Mouse (Mus musculus): ENCODE measurements around the gene Srp72. TPM values are rescaled to one million over a fixed set of nuclear protein-coding genes. Genes with fewer than 3 reads are reported as not detected.
"Not testable (repeated sequence)": the region's sequence is repeated elsewhere in the genome, so short reads cannot be mapped to it uniquely, and the experiment has no call there.

Gene Srp72
- polyA plus RNA-seq, 1 experiment from 2014 or later: 89.4 TPM

DNA sequence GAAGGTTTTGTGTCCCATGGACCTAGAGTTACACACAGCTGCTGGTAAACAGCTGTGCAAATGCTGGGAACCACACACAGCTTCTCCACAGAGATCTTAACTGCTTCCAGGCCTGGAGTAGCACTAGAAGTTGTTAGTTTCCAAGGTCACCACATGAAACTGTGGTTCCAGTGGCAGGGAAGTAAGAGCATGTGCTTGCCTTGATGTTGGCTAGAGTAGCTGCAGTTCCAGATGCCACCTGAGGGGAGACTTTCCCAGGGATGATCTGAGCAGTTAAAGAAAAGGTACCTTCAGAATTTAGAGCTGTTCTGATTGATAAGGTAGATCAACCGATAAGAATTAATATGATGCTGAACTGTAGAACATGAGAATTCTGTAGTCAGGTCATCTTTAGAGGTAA, 16.5 kb upstream of the Srp72 start:
- no peak overlapping the region for H3K27ac ChIP-seq (ENCODE audit: low read length)
- H3K27me3 ChIP-seq (ENCODE audit: control insufficient read depth, insufficient read depth, low read length): no peaks in the 10 kb centered on the region
- H3K36me3 ChIP-seq (ENCODE audit: control insufficient read depth, insufficient read depth, low read length): peaks cover 19% of the 10 kb centered on the region
- H3K4me3 ChIP-seq (replicated peaks; ENCODE audit: low read length): no peak overlapping the region
- 96% methylated on average over 1 of the region's 1 CpGs for WGBS
- no peaks in the 10 kb centered on the region for H3K9me3 ChIP-seq (replicated peaks; ENCODE audit: control insufficient read depth, low read length)
- H3K4me1 ChIP-seq (ENCODE audit: control insufficient read depth, insufficient read depth, low read length): no peaks in the 10 kb centered on the region; the same call in 1 of the 2 replicates
- no peak overlapping the region for H3K4me2 ChIP-seq (ENCODE audit: low read depth, low read length)
- ATAC-seq (ENCODE audit: insufficient read depth, low FRiP score): no peak
- H3K9ac ChIP-seq (ENCODE audit: low read length): no peak overlapping the region

DNA sequence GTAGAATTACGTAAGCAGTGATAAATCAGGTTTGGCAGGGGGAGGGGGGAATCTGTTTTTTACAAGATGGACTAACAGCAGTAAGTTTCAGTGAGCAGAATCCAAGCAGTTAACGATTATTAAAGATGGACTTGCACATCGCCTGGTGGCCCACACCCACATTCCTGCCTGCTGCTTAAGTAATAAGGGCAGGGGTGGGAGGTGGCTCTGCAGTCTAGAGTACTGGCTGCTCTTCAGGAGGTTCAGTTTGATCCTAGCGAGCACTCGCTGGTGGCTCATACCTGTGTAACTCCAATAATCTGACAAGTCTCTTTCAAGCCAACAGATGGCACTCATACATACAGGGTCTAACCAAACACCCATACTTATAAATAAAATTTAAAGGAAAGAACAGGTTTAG, 14.9 kb upstream of the Srp72 start:
- H3K4me1 ChIP-seq (ENCODE audit: control insufficient read depth, insufficient read depth, low read length): no peaks in the 10 kb centered on the region; the same call in 1 of the 2 replicates

DNA sequence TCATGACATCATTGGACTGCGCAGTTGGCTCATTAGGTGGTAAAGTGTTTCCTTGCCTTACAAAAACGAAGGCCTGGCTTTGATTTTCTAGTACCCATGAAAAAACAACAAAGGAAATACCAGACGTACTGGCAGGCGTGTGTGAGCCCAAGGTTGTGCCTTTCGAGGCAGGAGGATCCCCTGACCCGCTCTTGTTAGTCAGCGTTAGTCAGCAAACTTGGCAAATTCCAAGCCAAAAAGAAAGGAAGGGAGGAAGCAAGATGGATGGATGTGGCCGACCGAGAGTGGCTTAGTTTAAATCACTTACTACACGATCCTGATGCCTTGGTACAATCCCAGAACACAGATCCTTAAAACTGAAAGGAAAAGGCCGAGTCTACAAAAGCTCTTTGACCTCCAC, 11.9 kb upstream of the Srp72 start:
- Histone ChIP-seq H3K9me3 (replicated peaks; ENCODE audit: control insufficient read depth, low read length) (no peaks in the 10 kb centered on the region), H3K36me3 (ENCODE audit: control insufficient read depth, insufficient read depth, low read length) (peaks cover 23% of the 10 kb centered on the region), H3K4me3 (replicated peaks; ENCODE audit: low read length) (no peak overlapping the region), H3K27me3 (ENCODE audit: control insufficient read depth, insufficient read depth, low read length) (no peaks in the 10 kb centered on the region), H3K27ac (ENCODE audit: low read length) (no peak overlapping the region), H3K4me1 (ENCODE audit: control insufficient read depth, insufficient read depth, low read length) (no peaks in the 10 kb centered on the region), H3K4me2 (ENCODE audit: low read depth, low read length) (no peak overlapping the region), H3K9ac (ENCODE audit: low read length) (no peak overlapping the region)
- ATAC-seq (ENCODE audit: insufficient read depth, low FRiP score): no peak
- WGBS: 83% methylated on average over 11 of the region's 11 CpGs

More for the DNA sequence above, 14.9 kb upstream of the Srp72 start:
- Histone ChIP-seq H3K9ac (ENCODE audit: low read length) (no peak overlapping the region), H3K9me3 (replicated peaks; ENCODE audit: control insufficient read depth, low read length) (no peaks in the 10 kb centered on the region), H3K4me3 (replicated peaks; ENCODE audit: low read length) (no peak overlapping the region), H3K36me3 (ENCODE audit: control insufficient read depth, insufficient read depth, low read length) (peaks cover 19% of the 10 kb centered on the region), H3K4me2 (ENCODE audit: low read depth, low read length) (no peak overlapping the region), H3K27me3 (ENCODE audit: control insufficient read depth, insufficient read depth, low read length) (no peaks in the 10 kb centered on the region), H3K27ac (ENCODE audit: low read length) (no peak overlapping the region)
- no peak for ATAC-seq (ENCODE audit: insufficient read depth, low FRiP score)
- WGBS: 80% methylated on average over 5 of the region's 5 CpGs

DNA sequence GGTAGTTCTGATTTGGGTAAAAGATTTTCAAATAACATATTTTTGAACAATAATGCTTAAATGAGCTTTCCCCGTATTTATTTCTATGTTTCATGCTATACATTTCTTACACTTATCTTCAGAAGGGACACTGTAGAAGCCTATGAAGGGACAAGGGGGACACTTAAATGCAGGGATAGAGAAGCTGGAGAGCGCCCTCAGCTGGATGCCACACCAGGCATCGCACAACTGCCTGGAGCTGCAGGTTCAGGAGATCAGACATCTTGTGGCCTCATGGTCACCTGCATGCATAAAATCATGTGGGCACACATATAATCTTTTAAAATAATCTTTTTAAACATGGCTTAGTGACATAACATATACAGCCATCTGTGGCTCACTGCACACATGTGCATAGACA, 9.8 kb upstream of the Srp72 start:
- Histone ChIP-seq H3K27ac (ENCODE audit: low read length) (no peak overlapping the region), H3K36me3 (ENCODE audit: control insufficient read depth, insufficient read depth, low read length) (peaks cover 16% of the 10 kb centered on the region; the same call in 1 of the 2 replicates), H3K9me3 (replicated peaks; ENCODE audit: control insufficient read depth, low read length) (no peaks in the 10 kb centered on the region), H3K4me1 (ENCODE audit: control insufficient read depth, insufficient read depth, low read length) (no peaks in the 10 kb centered on the region), H3K27me3 (ENCODE audit: control insufficient read depth, insufficient read depth, low read length) (no peaks in the 10 kb centered on the region), H3K4me3 (replicated peaks; ENCODE audit: low read length) (no peak overlapping the region), H3K4me2 (ENCODE audit: low read depth, low read length) (no peak overlapping the region), H3K9ac (ENCODE audit: low read length) (no peak overlapping the region)
- WGBS: 93% methylated on average over 3 of the region's 3 CpGs
- no peak for ATAC-seq (ENCODE audit: insufficient read depth, low FRiP score)

DNA sequence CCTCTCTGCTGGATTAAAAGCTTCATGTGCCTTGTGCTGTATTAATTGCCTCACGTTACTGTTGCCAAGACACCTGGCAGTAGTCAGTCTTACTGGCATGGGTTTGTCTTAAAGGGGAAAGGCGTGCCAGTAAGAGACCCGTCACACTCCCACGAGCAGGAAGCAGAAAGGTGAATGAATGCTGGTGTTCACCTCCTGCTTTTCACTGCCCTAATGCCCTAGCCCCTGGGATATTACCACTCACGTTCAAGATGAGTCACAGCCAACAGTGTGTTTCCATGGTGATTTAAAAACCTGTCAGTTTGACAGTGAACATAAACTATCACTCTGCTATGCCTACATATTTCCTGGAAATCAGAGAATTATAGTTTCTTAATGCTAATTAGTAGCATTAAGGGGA, 5.2 kb upstream of the Srp72 start:
- no peak overlapping the region for H3K4me3 ChIP-seq (replicated peaks; ENCODE audit: low read length)
- WGBS: 66% methylated on average over 5 of the region's 5 CpGs
- no peaks in the 10 kb centered on the region for H3K27me3 ChIP-seq (ENCODE audit: control insufficient read depth, insufficient read depth, low read length)
- no peak overlapping the region for H3K9ac ChIP-seq (ENCODE audit: low read length)
- H3K4me2 ChIP-seq (ENCODE audit: low read depth, low read length): no peak overlapping the region
- no peaks in the 10 kb centered on the region for H3K9me3 ChIP-seq (replicated peaks; ENCODE audit: control insufficient read depth, low read length)
- no peak overlapping the region for H3K27ac ChIP-seq (ENCODE audit: low read length)
- ATAC-seq (ENCODE audit: insufficient read depth, low FRiP score): no peak
- H3K36me3 ChIP-seq (ENCODE audit: control insufficient read depth, insufficient read depth, low read length): peaks cover 12% of the 10 kb centered on the region; the same call in 1 of the 2 replicates
- H3K4me1 ChIP-seq (ENCODE audit: control insufficient read depth, insufficient read depth, low read length): peaks cover 8% of the 10 kb centered on the region

DNA sequence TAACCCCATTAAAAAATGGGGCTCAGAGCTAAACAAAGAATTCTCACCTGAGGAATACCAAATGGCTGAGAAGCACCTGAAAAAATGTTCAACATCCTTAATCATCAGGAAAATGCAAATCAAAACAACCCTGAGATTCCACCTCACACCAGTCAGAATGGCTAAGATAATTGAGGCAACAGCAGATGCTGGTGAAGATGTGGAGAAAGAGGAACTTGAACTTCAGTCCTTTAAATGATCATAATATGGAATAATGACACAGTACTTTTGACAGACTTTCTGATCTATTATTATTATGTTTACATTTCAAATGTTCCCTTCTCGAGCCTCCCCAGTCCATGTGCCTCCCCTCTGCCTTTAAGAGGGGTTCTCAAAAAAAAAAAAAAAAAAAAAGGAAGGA, 3.4 kb upstream of the Srp72 start:
- H3K36me3 ChIP-seq (ENCODE audit: control insufficient read depth, insufficient read depth, low read length); H3K4me1 ChIP-seq (ENCODE audit: control insufficient read depth, insufficient read depth, low read length); ATAC-seq (ENCODE audit: insufficient read depth, low FRiP score); H3K27me3 ChIP-seq (ENCODE audit: control insufficient read depth, insufficient read depth, low read length); H3K9ac ChIP-seq (ENCODE audit: low read length); H3K9me3 ChIP-seq (replicated peaks; ENCODE audit: control insufficient read depth, low read length); H3K27ac ChIP-seq (ENCODE audit: low read length); H3K4me3 ChIP-seq (replicated peaks; ENCODE audit: low read length); H3K4me2 ChIP-seq (ENCODE audit: low read depth, low read length): not testable (repeated sequence)
- 42% methylated on average over 1 of the region's 1 CpGs for WGBS

DNA sequence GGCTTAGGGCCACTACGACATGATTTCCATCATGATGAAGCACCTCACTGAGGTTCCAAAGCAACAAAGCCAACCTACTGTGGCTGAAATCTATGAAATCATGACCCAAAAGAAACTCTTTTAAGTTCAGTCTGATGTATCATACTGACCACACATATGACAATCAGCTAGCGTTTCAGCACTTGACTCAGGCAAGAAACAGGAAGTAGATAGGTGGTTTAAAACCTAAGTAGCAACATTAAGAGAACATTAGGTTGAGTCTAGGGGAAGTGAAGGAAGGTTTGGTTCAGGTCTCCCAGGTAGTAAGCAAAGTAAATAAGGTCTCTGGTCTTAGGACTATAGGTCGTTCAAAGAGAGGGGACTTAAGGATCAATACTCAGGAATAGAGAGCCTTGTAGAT, 995 bp upstream of the Srp72 start:
- Histone ChIP-seq H3K9me3 (replicated peaks; ENCODE audit: control insufficient read depth, low read length) (no peaks in the 10 kb centered on the region), H3K4me1 (ENCODE audit: control insufficient read depth, insufficient read depth, low read length) (peaks cover 8% of the 10 kb centered on the region), H3K4me3 (replicated peaks; ENCODE audit: low read length) (peak overlapping the region; percentile 81), H3K9ac (ENCODE audit: low read length) (peak overlapping the region; percentile 88; the same call in 1 of the 2 replicates), H3K27ac (ENCODE audit: low read length) (no peak overlapping the region), H3K36me3 (ENCODE audit: control insufficient read depth, insufficient read depth, low read length) (0 out of 2 replicates have a peak, but pooled peaks cover 3% of the 10 kb centered on the region), H3K4me2 (ENCODE audit: low read depth, low read length) (peak overlapping the region; percentile 95), H3K27me3 (ENCODE audit: control insufficient read depth, insufficient read depth, low read length) (no peaks in the 10 kb centered on the region)
- no peak for ATAC-seq (ENCODE audit: insufficient read depth, low FRiP score)
- 56% methylated on average over 3 of the region's 3 CpGs for WGBS

DNA sequence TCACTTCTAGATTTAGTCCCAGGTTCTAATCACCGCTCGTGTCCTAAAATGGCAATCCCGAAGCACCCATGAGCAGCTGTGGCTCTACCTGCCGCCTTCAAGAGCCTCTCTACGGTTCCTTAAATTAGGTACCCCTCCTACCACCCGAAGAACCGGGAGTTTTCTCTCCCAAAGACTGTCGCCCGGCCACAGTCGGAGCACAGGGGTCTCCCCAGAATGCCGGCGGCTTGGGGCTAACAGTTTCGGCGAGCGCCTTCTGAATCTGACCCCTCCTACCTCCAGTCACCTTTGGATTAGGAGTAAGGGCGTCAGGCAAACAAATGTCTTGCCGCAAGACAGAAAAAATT, 303 bp upstream of the Srp72 start:
- Histone ChIP-seq H3K9ac (ENCODE audit: low read length) (peak overlapping the region; percentile 88), H3K4me2 (ENCODE audit: low read depth, low read length) (peak overlapping the region; percentile 95), H3K27me3 (ENCODE audit: control insufficient read depth, insufficient read depth, low read length) (no peaks in the 10 kb centered on the region), H3K4me3 (replicated peaks; ENCODE audit: low read length) (peak overlapping the region; percentile 81), H3K9me3 (replicated peaks; ENCODE audit: control insufficient read depth, low read length) (no peaks in the 10 kb centered on the region), H3K4me1 (ENCODE audit: control insufficient read depth, insufficient read depth, low read length) (peaks cover 8% of the 10 kb centered on the region), H3K36me3 (ENCODE audit: control insufficient read depth, insufficient read depth, low read length) (peaks cover 4% of the 10 kb centered on the region; the same call in 1 of the 2 replicates), H3K27ac (ENCODE audit: low read length) (peak overlapping the region; percentile 37; the same call in 1 of the 2 replicates)
- WGBS: 3% methylated on average over 17 of the region's 17 CpGs
- ATAC-seq (ENCODE audit: insufficient read depth, low FRiP score): peak; percentile 18; the same call in 1 of the 2 replicates

DNA sequence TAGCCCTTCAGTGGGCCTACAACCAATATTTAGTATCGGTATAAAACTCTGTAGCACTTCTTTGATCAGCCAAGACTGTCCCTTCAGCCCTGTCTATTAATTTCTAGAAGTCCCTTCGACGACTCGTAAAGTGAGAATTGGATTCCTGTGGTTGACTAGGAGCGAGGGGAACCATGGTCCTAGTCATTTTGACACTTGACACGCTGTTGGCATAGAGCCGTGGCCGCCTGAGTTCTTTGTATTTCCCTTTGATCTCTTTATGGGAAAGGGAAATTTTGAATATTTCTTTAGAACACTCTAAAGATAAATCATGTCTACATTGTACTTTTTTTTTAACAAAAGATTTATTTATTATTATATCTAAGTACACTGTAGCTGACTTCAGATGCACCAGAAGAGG, 1.3 kb downstream of the Srp72 start:
- H3K4me3 ChIP-seq (replicated peaks; ENCODE audit: low read length): peak overlapping the region; percentile 81
- no peaks in the 10 kb centered on the region for H3K27me3 ChIP-seq (ENCODE audit: control insufficient read depth, insufficient read depth, low read length)
- H3K4me2 ChIP-seq (ENCODE audit: low read depth, low read length): peak overlapping the region; percentile 95
- H3K9ac ChIP-seq (ENCODE audit: low read length): peak overlapping the region; percentile 88
- 81% methylated on average over 8 of the region's 8 CpGs for WGBS
- ATAC-seq (ENCODE audit: insufficient read depth, low FRiP score): no peak
- H3K36me3 ChIP-seq (ENCODE audit: control insufficient read depth, insufficient read depth, low read length): peaks cover 15% of the 10 kb centered on the region; the same call in 1 of the 2 replicates
- no peaks in the 10 kb centered on the region for H3K9me3 ChIP-seq (replicated peaks; ENCODE audit: control insufficient read depth, low read length)
- H3K27ac ChIP-seq (ENCODE audit: low read length): no peak overlapping the region
- peaks cover 8% of the 10 kb centered on the region for H3K4me1 ChIP-seq (ENCODE audit: control insufficient read depth, insufficient read depth, low read length)

DNA sequence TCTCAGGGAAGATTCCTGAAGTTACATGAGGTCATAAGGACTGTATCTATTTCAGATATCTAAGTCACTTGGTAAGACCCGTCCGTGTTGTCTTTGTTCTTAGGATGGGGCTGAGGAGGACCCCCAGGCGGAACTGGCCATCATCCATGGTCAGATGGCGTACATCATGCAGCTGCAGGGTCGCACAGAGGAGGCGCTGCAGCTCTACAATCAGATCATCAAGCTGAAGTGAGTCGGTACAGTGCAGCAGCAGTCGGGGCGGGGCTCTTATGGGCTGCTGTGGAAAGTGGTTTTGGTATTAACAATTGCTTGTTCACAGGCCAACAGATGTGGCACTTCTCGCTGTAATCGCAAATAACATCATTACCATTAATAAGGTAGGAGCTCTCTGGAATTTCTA, 9.5 kb downstream of the Srp72 start:
- H3K9ac ChIP-seq (ENCODE audit: low read length): no peak overlapping the region
- H3K4me1 ChIP-seq (ENCODE audit: control insufficient read depth, insufficient read depth, low read length): no peaks in the 10 kb centered on the region
- peaks cover 55% of the 10 kb centered on the region for H3K36me3 ChIP-seq (ENCODE audit: control insufficient read depth, insufficient read depth, low read length)
- H3K27ac ChIP-seq (ENCODE audit: low read length): no peak overlapping the region
- no peaks in the 10 kb centered on the region for H3K9me3 ChIP-seq (replicated peaks; ENCODE audit: control insufficient read depth, low read length)
- no peak overlapping the region for H3K4me2 ChIP-seq (ENCODE audit: low read depth, low read length)
- H3K4me3 ChIP-seq (replicated peaks; ENCODE audit: low read length): no peak overlapping the region
- no peak for ATAC-seq (ENCODE audit: insufficient read depth, low FRiP score)
- H3K27me3 ChIP-seq (ENCODE audit: control insufficient read depth, insufficient read depth, low read length): no peaks in the 10 kb centered on the region
- 92% methylated on average over 11 of the region's 11 CpGs for WGBS
